Mouse (Mus musculus) T-cell, adult 2 months (primary cell): ENCODE results near the gene Inca1.

Experiments used
- DNase-seq: peaks from one replicate; pipeline ENCODE4 v3.0.0; 2022; ENCODE audit warnings: low spot score

Inca1 gene

GRCm38 (mm10) chr11:70669582-70670345 is 30.2 kb downstream of the Inca1 start:
- peak; percentile 86 for DNase-seq

- peak; percentile 96 for DNase-seq
Measured at GRCm38 (mm10) chr11:70668771-70669505, 31.0 kb downstream of the Inca1 start, which contains the start of gene Spag7. TSS of gene Spag7 (minus strand) at chr11:70669416.

- no peak for DNase-seq
Measured at GRCm38 (mm10) chr11:70668335-70668770, 31.6 kb downstream of the Inca1 start.

- no peak for DNase-seq
Measured at GRCm38 (mm10) chr11:70667271-70668150, 32.4 kb downstream of the Inca1 start.

GRCm38 (mm10) chr11:70666687-70667086 is 33.3 kb downstream of the Inca1 start:
- DNase-seq: no peak

- no peak for DNase-seq
Measured at GRCm38 (mm10) chr11:70664741-70665140, 35.2 kb downstream of the Inca1 start.

GRCm38 (mm10) chr11:70663957-70664356 is 36.0 kb downstream of the Inca1 start:
- no peak for DNase-seq

GRCm38 (mm10) chr11:70663101-70663500 is 36.9 kb downstream of the Inca1 start:
- DNase-seq: no peak

- no peak for DNase-seq
Measured at GRCm38 (mm10) chr11:70660571-70660970, 39.4 kb downstream of the Inca1 start.

- no peak for DNase-seq
Measured at GRCm38 (mm10) chr11:70658942-70659341, 41.0 kb downstream of the Inca1 start.

GRCm38 (mm10) chr11:70658521-70658920 is 41.4 kb downstream of the Inca1 start:
- DNase-seq: no peak

- no peak for DNase-seq
Measured at GRCm38 (mm10) chr11:70657991-70658390, 42.0 kb downstream of the Inca1 start.

GRCm38 (mm10) chr11:70657573-70657972 is 42.4 kb downstream of the Inca1 start:
- DNase-seq: no peak

GRCm38 (mm10) chr11:70656964-70657363 is 43.0 kb downstream of the Inca1 start, which contains the start of gene Eno3:
TSS of gene Eno3 (plus strand) at chr11:70657202.
- no peak for DNase-seq

- DNase-seq: no peak
Measured at GRCm38 (mm10) chr11:70656456-70656927, 43.5 kb downstream of the Inca1 start.

GRCm38 (mm10) chr11:70655571-70656455 is 44.1 kb downstream of the Inca1 start:
- DNase-seq: peak; percentile 34

- peak; percentile 66 for DNase-seq
Measured at GRCm38 (mm10) chr11:70654923-70655570, 44.9 kb downstream of the Inca1 start.

GRCm38 (mm10) chr11:70654198-70654922 is 45.6 kb downstream of the Inca1 start, which contains the start of gene Pfn1:
TSS of gene Pfn1 (minus strand) at chr11:70654644.
- peak; percentile 83 for DNase-seq

GRCm38 (mm10) chr11:70653345-70654197 is 46.4 kb downstream of the Inca1 start:
- DNase-seq: peak; percentile 61
